Mouse (Mus musculus): Measurements from ENCODE around the gene Nr2f1. TPM values are rescaled to one million over a fixed set of nuclear protein-coding genes. Genes with fewer than 3 reads are reported as not detected.

Nr2f1 gene
- total RNA-seq, 2 experiments from 2014 or later, result 15.0 to 18.4 TPM

DNA sequence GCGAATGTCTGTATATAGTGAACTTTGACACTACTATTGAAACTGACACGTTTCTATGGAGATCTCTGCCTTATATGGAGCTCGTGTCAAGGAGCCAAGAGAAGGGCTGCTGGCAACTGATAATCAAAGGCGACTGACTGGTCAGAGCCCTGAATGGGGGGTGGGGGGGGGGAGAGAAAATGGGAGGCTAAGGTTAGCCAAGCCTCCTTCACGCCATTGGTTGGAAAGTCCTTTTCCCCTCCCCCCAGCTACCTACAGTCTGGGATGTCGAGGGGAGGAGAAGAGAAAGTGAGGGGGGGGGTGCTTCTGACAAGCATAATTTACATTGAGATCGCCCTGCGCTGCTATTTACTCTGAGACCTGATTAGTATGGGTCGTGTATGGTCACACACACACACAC is 850 bp upstream of the Nr2f1 start:
- DNase-seq, result peak; percentile 79

DNA sequence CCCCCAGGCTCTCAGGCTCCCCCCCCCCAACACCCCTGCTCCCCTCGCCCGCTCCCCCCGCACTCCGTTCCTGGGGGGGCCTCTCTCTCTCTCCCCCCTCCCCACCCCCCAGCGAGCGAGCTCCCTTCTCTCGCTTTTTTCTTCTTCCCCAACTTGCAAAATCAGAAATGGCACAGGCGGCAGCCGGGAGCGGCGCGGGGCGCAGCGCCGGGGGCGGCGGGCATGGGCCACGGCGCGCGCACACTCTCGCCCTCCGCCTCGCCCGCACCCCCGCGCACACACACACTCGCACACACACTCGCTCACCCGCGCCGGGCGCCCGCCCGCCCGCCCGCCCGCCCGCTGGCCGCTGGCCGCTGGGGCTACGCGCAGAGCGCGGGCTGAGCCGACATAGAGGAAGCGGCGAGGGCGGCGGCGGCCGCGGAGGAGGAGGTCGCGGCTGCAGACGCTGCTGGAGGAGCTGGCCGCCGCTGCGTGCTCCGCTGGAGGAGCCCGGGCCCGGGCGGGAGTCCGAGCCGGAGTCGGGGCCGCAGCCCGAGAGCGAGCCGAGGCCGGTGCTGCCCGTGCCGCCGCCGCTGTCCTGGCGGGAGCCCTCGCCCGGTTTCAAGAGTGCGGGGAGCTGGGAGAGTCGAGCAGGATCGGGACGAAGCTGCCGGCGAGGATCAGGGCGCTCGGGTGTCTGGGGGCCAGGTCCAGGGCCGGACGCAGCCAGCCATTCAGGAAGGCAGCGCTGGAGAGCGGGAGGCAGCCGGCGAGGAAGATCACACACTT is 501 bp downstream of the Nr2f1 start:
- peak; percentile 69 for DNase-seq

DNA sequence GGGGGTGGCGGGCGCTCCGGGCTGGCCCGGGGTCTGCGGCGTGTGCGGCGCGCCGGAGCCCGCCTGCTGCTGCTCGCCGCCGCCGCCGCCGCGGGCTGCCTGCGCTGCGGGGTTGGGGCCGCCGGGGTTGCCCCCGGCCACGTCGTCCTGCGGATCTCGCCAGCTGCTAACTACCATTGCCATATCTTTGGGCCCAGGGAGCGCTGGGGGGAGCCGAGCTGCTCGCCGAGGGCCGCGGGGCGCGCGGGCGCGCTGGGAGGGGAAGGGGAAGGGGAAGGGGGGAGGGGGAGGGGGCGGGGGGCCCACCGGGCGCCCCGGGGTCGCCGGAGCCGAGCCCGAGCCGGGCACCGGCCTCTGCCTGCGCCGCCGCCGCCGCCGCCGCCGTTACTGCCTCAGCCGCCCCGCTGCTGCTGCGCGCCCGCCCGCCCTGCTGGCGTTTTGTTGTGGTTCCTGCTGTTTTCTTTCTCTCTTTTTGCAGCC is 1.1 kb downstream of the Nr2f1 start:
- DNase-seq, result peak; percentile 65

DNA sequence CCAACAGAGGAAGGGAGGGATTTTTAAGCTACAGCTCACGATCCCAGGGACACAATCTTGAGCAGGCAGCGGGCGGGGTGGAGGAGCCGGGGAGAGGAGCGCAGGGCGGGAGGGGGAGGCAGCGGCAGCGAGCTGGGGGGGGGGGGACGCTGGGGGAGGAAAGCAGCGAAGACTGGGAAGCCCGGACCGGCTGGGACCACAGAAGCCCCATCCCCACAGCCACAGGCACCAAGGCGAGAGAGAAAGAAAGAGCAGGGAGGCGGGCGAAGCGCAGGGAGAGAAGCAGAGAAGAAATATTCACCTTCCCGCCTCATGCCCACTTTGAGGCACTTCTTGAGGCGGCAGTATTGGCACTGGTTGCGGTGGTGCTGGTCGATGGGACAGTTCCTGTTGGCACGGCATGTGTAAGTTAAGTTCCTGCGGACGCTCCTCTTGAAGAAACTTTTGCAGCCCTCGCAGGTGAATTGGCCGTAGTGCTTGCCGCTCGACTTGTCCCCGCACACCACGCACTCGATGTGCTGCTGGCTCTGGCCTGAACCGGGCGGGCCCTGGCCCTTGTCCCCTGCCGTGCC is 1.7 kb downstream of the Nr2f1 start:
- peak; percentile 58 for DNase-seq

DNA sequence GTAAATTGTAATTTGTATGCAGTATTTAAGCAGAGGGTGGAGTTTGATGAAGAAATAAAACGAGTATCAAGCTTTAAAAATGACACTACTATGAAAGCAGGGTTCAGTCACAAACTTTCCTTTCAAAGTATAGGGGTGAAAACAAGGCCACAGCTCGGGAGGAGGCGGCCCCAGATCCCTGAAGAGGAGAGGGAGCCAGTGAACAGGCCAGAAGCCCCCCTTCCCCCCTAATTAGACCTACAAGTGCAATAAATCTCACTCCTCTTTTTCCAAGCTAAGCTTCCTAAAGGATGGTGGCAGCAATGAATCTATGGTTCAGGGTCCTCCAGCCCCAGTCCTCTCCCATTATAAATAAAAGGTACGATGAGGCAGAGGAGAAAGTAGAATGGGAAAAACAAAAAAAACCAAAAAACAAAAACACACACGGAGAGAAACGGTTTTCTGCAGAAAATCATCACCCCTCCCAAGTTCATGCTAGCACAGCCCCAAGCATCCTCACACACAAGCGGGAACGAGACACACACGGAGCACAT is 2.2 kb downstream of the Nr2f1 start:
- DNase-seq, result no peak

DNA sequence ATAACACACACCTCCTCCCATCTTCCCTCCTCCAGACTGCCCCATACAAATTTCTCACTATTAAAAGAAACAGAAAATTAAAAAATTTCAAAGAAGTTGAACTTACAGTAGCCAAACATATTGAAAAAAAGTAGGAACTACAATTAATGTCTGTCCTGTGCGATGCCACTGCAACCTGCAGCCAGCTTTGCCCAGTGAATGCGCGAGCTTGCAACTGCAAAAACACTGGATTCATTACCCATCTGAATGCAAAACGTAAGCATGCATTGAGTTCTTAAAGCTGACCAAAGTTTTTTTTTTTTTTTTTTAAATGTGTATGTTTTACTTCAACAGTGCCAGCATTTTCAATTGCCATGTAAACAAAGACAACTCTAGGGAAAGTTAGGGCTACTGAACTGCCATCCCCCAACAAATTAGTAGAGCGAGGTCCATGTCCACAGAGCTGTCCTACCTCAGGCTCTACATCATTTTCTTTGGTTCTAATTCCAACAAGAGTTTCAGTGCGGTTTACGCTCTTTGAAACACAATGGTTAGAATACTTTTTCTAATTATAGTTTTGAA is 3.2 kb downstream of the Nr2f1 start:
- DNase-seq, result no peak

DNA sequence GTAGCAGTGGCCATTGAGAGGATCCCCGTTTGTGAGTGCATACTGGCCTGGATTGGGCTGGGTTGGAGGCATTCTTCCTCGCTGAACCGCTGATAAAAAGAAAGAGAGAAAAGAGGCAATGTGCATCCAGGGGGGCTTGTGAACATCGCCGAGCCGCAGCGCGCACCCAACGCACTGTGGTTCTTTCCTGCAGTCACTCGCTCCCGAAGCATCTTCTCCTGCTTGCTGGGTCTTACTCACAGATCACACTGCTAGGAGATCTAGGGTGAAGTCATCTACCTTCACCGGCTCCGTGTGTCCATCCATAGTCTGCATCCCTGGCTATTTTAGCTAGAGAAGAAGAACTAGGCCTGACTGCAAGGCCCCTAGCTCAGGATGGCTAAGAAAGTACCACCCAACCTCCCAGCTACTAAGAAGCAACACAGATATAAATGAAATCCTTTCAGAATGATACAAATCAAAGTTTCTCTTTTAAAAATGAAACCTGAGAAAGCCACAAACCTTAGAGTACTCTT is 3.9 kb downstream of the Nr2f1 start:
- DNase-seq, result peak; percentile 32

DNA sequence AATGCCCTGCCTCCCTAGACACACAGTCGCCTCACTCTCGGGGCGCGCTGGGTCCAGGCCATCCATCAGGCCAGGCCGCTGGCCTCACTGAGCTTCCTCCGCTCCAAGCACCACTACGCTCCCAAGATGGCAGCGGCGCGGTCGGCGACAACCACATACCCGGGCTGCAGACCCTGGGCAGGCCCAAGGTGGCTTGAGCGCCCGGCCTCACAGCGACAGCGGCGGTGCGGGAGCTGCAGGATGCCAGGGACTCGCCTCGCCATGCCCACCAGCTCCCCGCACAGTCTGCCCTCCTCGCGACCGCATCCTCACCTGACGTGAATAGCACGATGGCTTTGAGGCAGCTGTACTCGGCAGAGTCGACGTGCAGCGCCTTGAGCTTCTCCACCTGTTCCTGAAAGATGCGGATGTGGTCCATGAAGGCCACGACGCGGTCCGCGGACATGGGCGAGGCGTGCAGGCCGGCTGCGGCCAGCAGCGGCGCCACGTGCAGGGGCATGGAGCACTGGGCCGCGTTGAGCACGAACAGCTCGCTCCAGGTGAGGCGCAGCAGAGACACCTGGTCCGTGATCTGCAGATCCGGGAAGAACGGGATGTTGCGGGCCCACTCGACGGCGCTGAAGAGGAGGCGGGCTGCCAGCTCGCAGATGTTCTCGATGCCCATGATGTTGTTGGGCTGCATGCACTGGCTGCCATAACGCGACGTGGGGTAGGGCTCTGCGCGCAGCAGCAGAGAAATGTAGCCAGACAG is 4.5 kb downstream of the Nr2f1 start:
- peak; percentile 66 for DNase-seq

DNA sequence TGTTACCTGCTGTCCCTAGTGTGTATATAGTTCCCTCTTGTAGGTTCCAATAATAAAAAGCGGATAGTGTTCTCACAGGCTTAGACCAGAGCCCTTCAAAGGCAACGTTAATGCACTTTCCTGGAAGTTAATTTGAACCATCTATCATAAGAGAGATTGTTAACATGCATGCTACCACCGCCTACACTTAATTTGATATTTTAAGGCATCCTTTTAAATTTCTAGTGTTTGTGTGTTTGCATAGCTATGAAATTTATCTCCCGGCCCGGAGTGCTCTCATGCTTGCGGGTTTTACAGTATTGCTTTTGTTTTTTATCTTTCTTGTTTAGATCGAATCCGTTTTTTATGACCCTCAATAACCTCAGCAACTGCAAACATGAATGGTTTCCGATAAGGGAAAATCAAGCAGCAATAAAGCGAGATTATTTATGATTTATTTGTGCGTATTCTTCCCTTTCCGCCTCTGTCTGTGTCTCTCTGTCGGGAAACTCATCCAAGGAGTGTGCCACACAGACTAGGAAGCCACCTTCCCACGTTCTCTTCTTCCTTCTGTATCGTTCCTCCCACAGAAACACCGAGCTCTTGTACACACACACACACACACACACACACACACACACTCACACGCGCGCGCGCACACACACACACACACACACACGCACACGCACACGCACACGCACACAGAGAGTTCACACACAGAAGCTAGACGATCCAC is 5.3 kb downstream of the Nr2f1 start:
- DNase-seq, result no peak

DNA sequence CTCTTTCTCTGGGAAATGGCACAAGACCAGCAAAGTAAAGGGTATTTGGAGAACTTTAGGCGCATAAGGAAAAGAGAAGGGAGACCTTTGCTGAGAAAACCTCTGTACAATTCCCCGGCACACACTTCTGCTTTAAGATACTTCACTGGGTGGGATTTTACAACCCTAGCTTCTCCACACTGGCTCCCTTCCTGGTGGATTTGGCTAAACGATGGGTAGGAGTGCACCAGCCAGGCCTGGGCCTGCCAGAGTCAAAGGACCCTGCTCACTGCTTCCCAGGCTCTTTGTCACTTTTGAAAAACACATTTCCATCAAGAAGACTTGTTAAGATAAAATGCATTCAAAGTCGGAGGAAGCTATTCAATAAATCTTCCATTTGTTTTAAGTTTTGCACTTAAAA is 6.3 kb downstream of the Nr2f1 start:
- no peak for DNase-seq

DNA sequence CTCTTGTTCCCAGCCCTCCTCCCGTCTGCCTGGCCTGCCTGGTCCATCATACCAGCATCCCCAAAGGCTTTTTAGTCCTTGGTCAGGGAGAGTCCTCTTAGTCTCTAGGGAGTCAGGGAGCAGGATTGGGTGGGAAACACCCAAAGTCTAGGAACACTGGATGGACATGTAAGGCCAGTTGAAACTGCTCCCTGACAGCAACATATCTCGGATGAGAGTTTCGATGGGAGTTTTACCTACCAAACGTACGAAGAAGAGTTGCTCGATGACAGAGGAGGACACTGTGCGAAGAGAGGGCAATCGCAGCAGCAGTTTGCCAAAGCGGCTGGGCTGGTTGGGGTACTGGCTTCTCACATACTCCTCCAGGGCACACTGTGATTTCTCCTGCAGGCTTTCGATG is 10.0 kb downstream of the Nr2f1 start:
- no peak for DNase-seq

DNA sequence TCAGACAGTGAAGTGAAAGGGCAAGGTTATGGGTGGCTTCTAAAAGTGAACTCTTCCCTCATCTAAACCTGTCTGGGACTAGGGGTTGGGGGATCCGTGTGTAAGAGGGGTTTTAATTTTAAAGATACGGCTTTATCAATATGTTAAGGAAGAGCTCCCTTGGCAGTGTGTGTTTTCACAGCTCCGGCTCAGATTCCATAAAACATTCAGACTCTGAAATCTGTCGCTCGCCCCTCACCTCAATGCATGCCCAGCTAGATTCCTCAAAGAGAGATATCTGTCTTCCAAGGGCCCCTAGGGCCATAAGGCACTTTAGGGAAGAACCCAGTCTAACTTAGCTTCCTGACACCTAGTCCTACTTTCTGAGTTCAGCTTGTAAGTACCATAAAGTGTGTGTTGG is 11.7 kb downstream of the Nr2f1 start:
- DNase-seq, result no peak

DNA sequence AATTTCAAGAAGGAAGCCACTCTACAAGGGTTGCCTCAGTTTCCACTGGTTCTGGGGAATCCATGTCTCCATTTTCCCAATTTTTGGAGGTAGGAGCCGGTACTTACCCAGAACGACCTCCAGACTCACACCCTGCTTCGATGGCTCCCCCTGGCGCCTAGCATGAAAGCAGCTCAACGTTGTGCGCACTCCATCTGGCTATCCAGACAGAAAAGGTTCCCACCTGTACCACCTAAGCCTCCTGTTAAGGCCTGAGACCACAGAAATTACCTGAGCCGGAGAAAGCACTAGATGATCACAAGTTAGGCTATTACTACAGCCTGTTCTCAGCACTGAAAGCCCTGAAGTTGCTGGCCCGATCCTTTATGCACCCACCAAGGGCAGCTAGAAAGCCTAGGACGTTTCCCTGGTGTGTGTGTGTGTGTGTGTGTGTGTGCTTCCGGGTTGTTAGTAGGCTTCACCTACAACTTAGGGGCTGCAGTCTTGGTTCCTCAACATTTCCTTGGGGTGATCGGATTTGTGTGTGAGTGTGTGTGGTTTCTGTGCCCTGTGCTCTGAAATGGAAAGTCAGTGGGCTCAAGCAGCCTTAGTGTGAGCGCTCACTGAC is 13.1 kb downstream of the Nr2f1 start:
- no peak for DNase-seq

DNA sequence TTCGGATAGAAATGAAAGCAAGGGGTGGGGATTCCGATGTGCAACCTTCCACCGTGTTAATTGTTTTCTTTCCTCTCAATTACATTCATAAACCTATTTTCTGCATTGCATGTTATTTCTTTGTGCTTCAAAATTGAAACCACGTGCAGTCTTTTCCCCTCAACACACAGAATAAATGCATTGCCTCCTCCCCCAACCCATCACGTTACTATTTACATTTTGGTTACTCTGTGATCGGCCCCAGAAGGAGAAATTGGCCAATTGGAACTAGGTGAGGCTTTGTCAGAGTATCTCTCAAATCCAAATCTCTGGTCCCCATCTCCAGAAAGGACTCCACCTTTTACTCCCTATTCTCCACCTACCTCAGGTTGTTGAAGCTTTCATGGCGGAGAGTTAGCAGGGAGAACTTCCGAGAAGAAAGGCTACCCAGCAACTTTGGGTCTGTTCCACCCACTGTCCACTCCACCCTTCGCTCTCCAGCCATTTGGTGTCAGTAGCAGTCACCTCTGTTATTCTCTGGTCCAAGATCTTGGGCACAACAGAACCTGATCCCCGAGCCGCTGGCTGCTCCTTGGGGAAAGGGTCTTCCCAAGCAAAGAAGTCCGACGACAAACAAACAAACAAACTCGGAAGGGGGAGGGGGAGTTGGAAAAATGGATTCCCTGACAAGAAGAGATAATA is 14.6 kb downstream of the Nr2f1 start:
- no peak for DNase-seq

DNA sequence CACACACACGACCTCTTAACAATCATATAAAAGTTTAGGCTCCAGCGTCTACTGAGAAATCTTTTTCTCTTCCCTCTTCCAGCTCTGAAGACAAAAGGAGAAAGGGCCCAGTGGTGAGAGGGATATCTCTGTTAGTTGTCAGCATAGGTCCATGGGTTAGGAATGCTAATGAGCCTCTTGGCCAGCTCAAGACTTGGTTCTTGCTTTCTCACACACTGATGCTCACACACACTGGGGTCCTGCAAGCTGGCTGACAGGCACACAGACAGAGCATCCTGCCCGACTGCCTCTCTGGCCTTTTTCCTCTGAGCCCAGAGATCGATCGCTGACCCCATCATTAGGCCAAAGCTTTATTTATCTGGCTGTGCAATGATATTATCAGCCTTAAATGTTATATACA is 15.6 kb downstream of the Nr2f1 start:
- DNase-seq, result no peak

DNA sequence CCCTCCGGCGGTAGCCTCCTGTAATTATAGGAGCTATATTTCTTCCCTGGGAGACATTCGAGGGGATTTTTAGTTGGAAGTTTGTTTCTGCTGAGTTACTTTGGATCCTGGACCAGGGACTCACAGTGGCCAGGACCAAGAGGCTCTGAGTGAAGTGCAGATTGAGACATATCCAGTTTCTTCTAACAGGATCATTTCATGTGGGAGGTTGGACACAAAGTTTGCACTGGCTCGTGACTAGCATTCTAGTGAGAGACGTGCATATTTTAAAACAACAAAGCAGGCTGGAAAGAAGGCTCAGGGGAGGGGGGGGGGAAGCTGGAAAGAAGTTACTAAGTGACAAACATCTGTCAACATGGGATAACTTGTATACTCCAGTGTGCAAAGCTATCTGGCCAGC is 16.6 kb downstream of the Nr2f1 start:
- DNase-seq, result no peak

DNA sequence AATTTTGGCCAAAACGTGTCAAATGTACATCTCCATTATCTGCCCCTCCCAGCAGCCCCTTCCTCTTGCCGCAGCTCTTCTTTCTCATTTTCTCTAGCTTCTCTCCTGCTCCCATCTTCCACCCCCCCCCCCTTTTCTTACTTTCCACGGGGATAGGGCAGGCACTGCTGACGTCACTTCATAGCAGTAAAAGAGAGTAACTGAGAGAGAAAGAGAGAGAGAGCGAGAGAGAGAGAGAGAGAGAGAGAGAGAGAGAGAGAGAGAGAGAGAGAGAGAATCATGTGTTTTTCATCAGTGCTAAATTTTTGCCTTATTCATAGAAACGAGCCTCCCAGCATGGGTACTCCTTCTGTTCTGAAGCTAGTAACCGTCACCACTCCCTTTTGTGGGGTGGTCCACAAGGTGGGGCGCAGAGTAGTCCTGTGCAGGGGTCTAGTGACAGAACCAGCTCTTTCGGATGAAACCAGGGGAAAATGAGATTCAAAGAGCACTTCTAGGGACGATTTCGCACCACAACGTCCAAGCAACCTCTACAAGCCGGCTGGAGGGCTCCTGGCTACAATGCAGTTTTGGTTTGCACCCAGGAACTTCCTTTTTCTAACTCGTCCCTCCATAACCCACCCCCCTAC is 17.5 kb downstream of the Nr2f1 start:
- DNase-seq, result no peak

DNA sequence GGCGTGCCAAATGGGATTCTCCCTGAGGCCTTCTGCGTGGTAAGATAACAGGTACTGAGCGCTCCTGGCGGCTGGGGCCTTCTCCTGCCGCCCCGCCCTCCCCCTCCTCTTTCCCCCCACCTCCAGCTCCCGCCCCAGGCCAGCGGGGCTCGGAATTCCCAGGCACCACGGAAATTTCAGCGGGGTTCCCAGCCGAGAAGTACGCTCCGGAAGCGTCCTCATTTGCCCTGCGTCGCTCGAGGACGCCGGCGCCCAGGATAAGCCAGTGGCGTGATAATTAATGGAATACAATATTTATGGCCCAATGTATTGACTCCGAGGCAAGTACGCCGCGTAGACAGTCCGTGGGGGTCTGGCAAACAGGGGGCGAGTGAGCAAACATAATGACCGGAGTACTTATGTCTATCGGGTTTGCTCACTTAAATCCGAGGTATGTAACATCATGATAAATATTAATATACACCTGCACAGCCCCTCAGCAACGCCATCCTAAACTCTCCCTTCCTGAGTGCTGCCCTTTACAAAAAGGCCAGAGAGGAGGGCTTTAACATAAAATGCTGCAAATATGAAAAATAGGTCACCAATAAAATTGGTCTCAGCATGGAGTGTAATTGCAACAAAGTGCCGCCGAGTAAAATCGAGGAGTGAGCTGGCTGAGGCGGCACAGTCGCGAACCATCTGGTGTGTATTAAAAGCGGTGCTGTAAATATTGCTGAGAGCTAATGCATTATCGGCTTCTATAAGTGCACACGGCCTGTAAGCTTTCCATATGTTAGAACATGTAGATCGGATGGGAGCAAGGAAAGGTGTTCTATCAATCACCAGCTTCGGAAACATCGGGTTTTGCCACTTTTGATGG is 18.3 kb downstream of the Nr2f1 start:
- no peak for DNase-seq

DNA sequence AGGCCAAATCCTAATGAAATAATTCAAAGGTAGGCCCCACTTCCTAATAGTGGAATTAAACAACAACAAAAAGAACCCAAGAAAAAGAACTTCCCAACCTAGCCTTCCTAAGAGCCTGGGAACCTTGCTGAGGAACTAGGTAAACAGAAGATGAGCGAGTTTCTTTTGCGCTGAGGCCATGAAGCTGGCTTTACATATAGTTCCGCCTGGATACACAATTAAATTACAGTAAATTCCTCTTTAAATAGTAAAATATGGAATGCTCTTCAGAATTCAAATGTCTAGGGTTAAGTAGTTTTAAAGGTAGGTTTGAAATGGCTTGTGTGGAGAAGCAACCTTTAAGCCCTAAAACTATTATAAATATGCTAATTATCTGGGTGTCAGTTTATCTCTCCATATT is 19.3 kb downstream of the Nr2f1 start:
- DNase-seq, result no peak

Measured in adrenal gland, postnatal 10 days (tissue).